Mouse (Mus musculus) MEL (cell line): ENCODE data around the gene Dnajc15.

Experiments
- CTCF ChIP-seq, 3 experiments: IDR thresholded peaks in 2 of 3; conservative IDR thresholded peaks in 1 of 3; 2 replicates each; pipeline ENCODE4 v1.5.1; 2011 to 2012; ENCODE audit warnings: low read length in 3 of 3, low read depth in 2 of 3, mild to moderate bottlenecking in 2 of 3, improper control_type of control experiment in 1 of 3, inconsistent platforms in 1 of 3, mixed read lengths in 1 of 3, moderate library complexity in 1 of 3; ENCODE audit not compliant: control insufficient read depth in 1 of 3, insufficient read depth in 1 of 3, poor library complexity in 1 of 3, severe bottlenecking in 1 of 3
- ELF1 ChIP-seq: IDR thresholded peaks from 2 replicates; pipeline ENCODE4 v1.6.1; 2014; ENCODE audit warnings: low read depth, mild to moderate bottlenecking, inconsistent platforms, low read length, improper control_type of control experiment, moderate library complexity
- EP300 ChIP-seq, 2 experiments: IDR thresholded peaks; 2 replicates each; pipeline ENCODE4 v1.6.1; 2011; ENCODE audit warnings: improper control_type of control experiment in 2 of 2, low read length in 2 of 2, low read depth in 1 of 2, mild to moderate bottlenecking in 1 of 2
- GATA1 ChIP-seq: IDR thresholded peaks from 2 replicates; pipeline ENCODE4 v1.6.1; 2011; ENCODE audit warnings: low read depth, low read length, improper control_type of control experiment
- RAD21 ChIP-seq: IDR thresholded peaks from 2 replicates; pipeline ENCODE4 v1.6.1; 2011; ENCODE audit warnings: mild to moderate bottlenecking, low read depth, low read length, improper control_type of control experiment

DNA sequence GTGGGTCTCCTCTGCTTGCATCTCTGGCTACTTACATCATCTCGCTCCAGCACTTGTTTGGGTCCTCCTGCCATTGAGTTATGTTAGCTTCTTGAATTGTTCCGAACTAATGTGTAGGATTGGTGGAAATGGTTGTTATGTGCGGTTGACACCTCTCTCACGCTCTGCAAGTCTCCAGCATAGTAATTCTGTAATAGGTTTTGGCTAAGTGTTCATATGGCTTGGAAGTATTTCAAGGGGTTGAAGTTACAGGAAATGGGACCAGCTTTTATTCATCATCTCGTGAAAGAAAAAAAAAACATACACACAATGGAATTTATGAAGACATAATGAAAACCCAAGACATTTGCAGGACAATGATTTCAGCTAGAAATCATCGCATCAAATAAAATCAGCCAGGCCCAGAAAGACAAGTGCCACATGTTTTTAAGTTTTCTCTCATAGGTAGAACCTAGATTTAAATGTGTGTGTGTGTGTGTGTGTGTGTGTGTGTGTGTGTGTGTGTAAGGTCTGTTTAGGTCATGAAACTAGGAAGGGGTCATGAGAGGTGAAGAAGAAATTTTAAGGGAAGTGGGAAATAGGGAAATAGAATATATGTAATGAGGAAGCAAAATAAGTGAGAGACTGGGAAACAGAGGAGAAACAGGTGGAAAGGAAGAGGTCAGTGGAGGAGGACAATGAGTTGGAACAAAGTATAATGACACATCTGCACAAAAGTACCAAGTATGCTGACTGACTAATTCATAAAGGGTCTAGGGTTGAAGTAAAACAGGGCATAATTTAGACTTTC, 48.3 kb upstream of the Dnajc15 start:
- TF ChIP-seq CTCF (IDR thresholded peaks at IDR 0.05 in 2 of 3, conservative IDR thresholded peaks at IDR 0.05 in 1 of 3; ENCODE audit: control insufficient read depth in 1 of 3, insufficient read depth in 1 of 3, low read depth in 2 of 3, low read length in 3 of 3, poor library complexity in 1 of 3, severe bottlenecking in 1 of 3) (no peak), ELF1 (no peak), EP300 (IDR thresholded peaks at IDR 0.05; ENCODE audit: low read depth in 1 of 2, low read length in 2 of 2) (no peak), GATA1 (no peak), RAD21 (no peak)
